Mouse (Mus musculus): ENCODE results near the gene Fn3krp. TPM values are rescaled to one million over a fixed set of nuclear protein-coding genes. Genes with fewer than 3 reads are reported as not detected.

Fn3krp gene
- polyA plus RNA-seq, 1 experiment from 2014 or later, result 8.6 TPM

DNA sequence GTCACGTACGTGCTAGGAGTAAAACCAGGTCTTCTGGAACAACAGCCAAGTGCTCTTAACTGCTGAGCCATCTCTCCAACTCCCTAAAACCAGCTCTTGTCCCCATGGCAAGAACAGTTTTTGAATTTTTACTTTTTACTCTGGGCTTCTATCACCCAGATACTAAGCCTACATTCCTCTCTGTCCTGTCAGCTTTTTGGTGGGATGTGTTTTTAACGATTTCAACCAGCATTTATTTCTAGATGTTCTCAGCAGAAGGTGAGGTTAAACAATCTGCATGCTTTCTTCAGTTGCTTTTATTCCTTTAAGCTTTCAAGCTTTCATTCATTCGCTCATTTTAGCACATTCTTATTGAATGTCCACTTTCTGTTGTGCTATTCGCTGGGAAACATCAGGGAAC is 3.2 kb upstream of the Fn3krp start:
- WGBS, result 88% methylated on average over 5 of the region's 5 CpGs
- H3K9me3 ChIP-seq, result no peaks in the 10 kb centered on the region
- no peak overlapping the region for H3K9ac ChIP-seq
- no peaks in the 10 kb centered on the region for H3K27me3 ChIP-seq
- H3K4me3 ChIP-seq, result no peak overlapping the region
- peaks cover 3% of the 10 kb centered on the region; the same call in 1 of the 2 replicates for H3K4me1 ChIP-seq
- H3K27ac ChIP-seq, result no peak overlapping the region
- H3K36me3 ChIP-seq, result no peaks in the 10 kb centered on the region
- no peak overlapping the region for H3K4me2 ChIP-seq (replicated peaks)
- ATAC-seq (ENCODE audit: insufficient number of reproducible peaks, insufficient read depth, low FRiP score, low TSS enrichment), result no peak

DNA sequence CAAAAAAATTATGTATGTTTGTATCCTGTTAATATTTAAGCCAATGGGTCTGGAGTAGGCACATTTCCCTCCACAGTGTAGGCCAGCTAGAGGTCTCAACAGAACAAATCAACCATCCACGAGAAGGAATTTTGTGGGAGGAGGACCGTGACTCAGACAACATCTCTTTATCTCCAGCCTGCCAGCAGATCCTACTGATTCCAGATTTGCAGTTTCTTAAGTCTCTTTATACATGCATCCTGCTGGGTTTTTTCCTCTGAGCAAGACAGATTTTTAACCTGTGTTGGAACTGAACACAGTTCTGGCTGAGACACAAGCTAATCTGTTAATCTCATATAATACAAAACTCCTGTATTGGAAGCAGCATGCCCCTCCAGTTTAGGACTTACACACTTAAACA is 2.3 kb upstream of the Fn3krp start:
- 56% methylated on average over 2 of the region's 2 CpGs for WGBS
- H3K4me1 ChIP-seq, result peaks cover 3% of the 10 kb centered on the region; the same call in 1 of the 2 replicates
- no peak overlapping the region for H3K4me2 ChIP-seq (replicated peaks)
- ATAC-seq (ENCODE audit: insufficient number of reproducible peaks, insufficient read depth, low FRiP score, low TSS enrichment), result no peak
- no peaks in the 10 kb centered on the region for H3K9me3 ChIP-seq
- no peaks in the 10 kb centered on the region for H3K36me3 ChIP-seq
- H3K9ac ChIP-seq, result no peak overlapping the region
- H3K27me3 ChIP-seq, result no peaks in the 10 kb centered on the region
- H3K27ac ChIP-seq, result no peak overlapping the region
- no peak overlapping the region for H3K4me3 ChIP-seq

DNA sequence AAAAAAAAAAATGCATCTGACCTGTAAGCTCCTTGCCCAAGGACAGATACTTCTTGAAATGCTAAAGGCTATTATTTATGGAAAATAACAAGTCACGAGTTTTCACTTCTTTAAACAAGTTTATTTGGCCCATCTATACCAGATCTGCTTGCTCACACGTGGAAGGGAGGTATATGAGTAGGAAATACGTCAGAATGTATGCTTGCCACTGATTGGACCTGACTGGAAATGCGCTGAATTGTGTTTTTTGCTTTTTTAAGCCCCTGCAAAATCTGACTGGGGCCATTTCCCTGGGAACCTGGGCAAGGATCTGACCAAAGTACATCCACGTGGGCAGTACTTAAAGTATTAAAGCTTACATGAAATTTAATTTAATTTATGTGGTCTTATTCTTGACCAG is 822 bp upstream of the Fn3krp start:
- H3K4me2 ChIP-seq (replicated peaks), result peak overlapping the region; percentile 68
- H3K4me1 ChIP-seq, result peaks cover 3% of the 10 kb centered on the region; the same call in 1 of the 2 replicates
- 46% methylated on average over 5 of the region's 5 CpGs for WGBS
- H3K27ac ChIP-seq, result peak overlapping the region; percentile 73; the same call in 1 of the 2 replicates
- no peak for ATAC-seq (ENCODE audit: insufficient number of reproducible peaks, insufficient read depth, low FRiP score, low TSS enrichment)
- no peak overlapping the region for H3K9ac ChIP-seq
- H3K36me3 ChIP-seq, result no peaks in the 10 kb centered on the region
- H3K9me3 ChIP-seq, result no peaks in the 10 kb centered on the region
- no peaks in the 10 kb centered on the region for H3K27me3 ChIP-seq
- H3K4me3 ChIP-seq, result peak overlapping the region; percentile 59; the same call in 1 of the 2 replicates

DNA sequence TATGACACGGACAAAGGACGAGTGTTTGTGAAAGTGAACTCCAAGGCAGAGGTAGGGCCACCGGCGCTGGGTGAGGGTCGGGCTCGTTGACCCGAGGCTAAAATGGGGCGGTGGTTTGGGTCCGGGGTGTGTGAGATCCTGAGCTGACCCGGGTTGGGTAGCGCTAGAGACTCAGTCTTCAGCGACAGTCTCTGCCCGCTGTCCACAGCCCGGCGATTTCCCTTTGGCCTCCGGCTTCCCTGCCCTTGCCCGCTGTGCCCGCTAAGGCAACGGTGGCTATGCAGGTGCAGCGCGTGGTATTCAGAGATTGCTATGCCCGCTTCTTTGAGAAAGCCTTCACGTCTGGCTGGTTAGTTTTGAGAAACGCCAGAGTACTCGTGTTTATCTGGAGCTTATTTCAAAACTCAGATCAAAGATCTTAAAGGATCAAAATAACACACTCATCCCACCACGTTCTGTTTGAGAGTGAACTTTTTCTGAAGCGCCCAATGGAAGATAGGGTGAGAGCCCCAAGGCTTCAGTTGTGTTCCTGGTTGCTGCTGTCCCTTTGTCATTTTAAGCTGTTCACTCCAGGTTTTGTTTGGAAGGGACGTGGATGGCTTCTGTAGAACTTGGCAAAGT is 462 bp downstream of the Fn3krp start:
- H3K9me3 ChIP-seq, result no peaks in the 10 kb centered on the region
- H3K27ac ChIP-seq, result peak overlapping the region; percentile 73
- peaks cover 3% of the 10 kb centered on the region; the same call in 1 of the 2 replicates for H3K4me1 ChIP-seq
- ATAC-seq (ENCODE audit: insufficient number of reproducible peaks, insufficient read depth, low FRiP score, low TSS enrichment), result peak; percentile 58; the same call in 1 of the 2 replicates
- peak overlapping the region; percentile 57 for H3K9ac ChIP-seq
- H3K27me3 ChIP-seq, result no peaks in the 10 kb centered on the region
- H3K4me3 ChIP-seq, result peak overlapping the region; percentile 59
- 1% methylated on average over 28 of the region's 28 CpGs for WGBS
- peaks cover 4% of the 10 kb centered on the region; the same call in 1 of the 2 replicates for H3K36me3 ChIP-seq
- peak overlapping the region; percentile 68 for H3K4me2 ChIP-seq (replicated peaks)

DNA sequence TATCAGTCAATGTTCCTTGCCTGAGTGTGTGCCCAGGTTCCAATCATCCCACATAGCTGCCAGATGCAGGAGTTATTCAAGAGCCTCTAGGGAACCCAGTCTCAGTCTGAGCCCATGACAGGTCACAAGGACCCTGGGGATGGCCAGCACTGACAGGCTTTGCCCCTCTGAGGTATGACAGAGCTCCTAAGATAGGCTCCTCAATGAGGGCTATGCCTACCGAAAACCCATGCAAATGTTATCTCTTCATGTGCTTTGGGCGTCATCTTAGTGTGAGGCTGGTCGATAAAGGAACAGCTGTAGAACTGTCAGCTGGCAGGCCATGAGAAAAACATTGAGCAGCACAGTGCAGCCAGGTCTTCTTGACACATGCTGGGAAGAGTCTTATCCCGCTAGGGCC is 12.2 kb downstream of the Fn3krp start:
- H3K27ac ChIP-seq, result no peak overlapping the region
- no peaks in the 10 kb centered on the region for H3K9me3 ChIP-seq
- peaks cover 11% of the 10 kb centered on the region for H3K4me1 ChIP-seq
- H3K4me3 ChIP-seq, result no peak overlapping the region
- 81% methylated on average over 4 of the region's 4 CpGs for WGBS
- no peak for ATAC-seq (ENCODE audit: insufficient number of reproducible peaks, insufficient read depth, low FRiP score, low TSS enrichment)
- H3K36me3 ChIP-seq, result peaks cover 16% of the 10 kb centered on the region
- H3K4me2 ChIP-seq (replicated peaks), result no peak overlapping the region
- H3K9ac ChIP-seq, result no peak overlapping the region
- H3K27me3 ChIP-seq, result no peaks in the 10 kb centered on the region

DNA sequence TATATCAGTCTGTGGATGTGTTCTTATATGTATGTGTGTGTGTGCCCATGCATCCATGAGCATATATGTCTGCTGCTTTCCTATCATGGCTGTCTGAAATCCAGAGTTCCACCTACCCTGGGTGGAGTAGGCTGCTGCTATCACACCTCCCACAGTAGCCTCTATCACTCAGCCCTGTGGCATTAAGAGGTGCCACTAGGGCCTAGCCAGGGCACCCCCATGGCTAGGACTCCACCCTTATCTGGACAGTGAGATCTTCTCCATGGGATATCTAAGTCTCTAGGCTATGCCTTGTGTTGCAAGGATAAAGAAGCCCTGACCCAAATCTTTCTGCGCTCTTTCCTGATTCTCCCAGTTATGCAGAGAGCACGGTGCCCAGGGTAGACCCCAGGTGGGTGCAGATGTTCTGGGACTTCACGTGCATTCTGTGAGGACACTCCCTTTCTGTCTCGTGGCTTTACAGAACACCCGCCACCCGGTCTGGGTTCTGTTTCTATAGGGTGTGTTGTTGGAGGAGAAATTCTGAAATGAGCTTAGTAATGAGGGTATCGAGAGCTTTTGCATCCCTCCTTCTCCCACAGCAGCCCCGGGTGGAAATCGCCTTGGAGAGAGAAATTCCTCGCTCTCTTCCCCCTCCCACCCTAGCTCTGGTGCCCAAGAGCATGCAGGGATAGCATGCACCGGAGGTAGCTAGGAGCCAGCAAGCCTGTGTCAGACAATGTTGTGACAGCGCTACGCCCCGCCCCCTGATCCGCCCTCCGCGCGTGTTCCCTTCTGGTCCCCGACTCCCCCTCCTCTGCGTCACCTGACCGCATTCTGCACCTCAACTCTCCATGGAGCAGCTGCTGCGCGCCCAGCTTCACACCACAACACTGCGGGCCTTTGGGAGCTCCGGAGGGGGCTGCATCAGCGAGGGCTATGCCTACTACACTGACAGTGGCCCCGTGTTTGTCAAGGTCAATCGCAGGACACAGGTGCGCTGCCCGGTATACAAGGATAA is 13.3 kb downstream of the Fn3krp start, which contains the start of gene Fn3k:
Gene Fn3k, plus strand, starts transcription at position 758 of the 1,000 bp plus-strand sequence.
- Histone ChIP-seq H3K27ac (0 out of 2 replicates have a peak within 1 kb of the TSS, but pooled peaks have one; percentile 5), H3K36me3 (peaks cover 10% of the 10 kb centered on the region), H3K4me1 (peaks cover 11% of the 10 kb centered on the region), H3K9ac (peak within 1 kb of the TSS; percentile 17; the same call in 1 of the 2 replicates), H3K9me3 (no peaks in the 10 kb centered on the region), H3K4me3 (peak within 1 kb of the TSS; percentile 38), H3K4me2 (replicated peaks) (peak within 1 kb of the TSS; percentile 79), H3K27me3 (no peaks in the 10 kb centered on the region)
- 9% methylated on average over 29 of the region's 30 CpGs for WGBS
- peak; percentile 89 for ATAC-seq (ENCODE audit: insufficient number of reproducible peaks, insufficient read depth, low FRiP score, low TSS enrichment)

DNA sequence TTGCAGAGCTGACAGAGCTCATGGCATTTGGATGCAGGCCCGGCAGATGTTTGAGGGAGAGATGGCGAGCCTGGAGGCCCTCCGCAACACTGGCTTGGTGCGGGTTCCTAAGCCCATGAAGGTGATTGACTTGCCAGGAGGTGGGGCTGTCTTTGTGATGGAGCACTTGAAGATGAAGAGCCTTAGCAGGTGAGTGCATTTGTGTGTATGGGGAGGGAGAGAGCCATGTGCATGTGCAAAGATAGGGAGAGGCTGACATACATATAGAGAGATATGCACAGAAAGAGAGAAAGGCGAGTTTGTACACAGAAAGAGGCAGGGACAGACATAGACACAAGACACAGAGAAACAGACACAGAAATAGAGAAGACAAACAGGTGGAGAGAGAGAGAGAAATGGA is 16.0 kb downstream of the Fn3krp start:
- peaks cover 11% of the 10 kb centered on the region for H3K4me1 ChIP-seq
- no peaks in the 10 kb centered on the region for H3K27me3 ChIP-seq
- no peak overlapping the region for H3K9ac ChIP-seq
- H3K4me3 ChIP-seq, result no peak overlapping the region
- H3K27ac ChIP-seq, result no peak overlapping the region
- no peaks in the 10 kb centered on the region for H3K9me3 ChIP-seq
- WGBS, result 69% methylated on average over 5 of the region's 5 CpGs
- 0 out of 2 replicates have a peak, but pooled peaks cover 3% of the 10 kb centered on the region for H3K36me3 ChIP-seq
- ATAC-seq (ENCODE audit: insufficient number of reproducible peaks, insufficient read depth, low FRiP score, low TSS enrichment), result no peak
- H3K4me2 ChIP-seq (replicated peaks), result no peak overlapping the region

DNA sequence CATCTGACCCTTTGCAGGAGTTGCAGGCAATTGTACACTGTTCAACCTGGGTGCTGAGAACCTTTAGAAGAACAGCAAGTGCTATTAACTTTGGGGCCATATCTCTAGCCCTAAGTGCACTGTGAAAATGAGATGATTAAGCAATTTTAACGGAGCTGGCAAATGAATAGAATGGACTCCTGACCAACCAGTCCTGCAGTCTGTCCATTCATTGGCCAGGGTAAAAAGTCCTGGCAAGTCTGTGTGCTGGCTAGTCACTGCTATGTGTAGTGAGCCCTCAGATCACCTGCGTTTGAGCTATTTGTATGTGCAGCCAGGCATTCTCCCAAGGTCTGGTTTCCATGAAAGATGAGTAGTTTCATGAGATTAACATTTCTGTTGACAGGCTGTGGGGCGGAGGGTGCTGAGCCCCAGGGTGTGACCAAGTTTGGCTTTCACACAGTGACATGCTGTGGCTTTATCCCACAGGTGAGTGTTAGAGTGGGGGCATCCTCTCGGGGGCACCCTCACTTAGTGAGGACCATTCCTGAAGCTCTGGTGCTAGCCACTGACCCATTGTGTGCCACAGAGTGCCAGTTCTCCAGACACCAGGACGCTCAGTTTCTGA is 18.6 kb downstream of the Fn3krp start:
- no peak for ATAC-seq (ENCODE audit: insufficient number of reproducible peaks, insufficient read depth, low FRiP score, low TSS enrichment)
- H3K9me3 ChIP-seq, result no peaks in the 10 kb centered on the region
- 66% methylated on average over 5 of the region's 5 CpGs for WGBS

DNA sequence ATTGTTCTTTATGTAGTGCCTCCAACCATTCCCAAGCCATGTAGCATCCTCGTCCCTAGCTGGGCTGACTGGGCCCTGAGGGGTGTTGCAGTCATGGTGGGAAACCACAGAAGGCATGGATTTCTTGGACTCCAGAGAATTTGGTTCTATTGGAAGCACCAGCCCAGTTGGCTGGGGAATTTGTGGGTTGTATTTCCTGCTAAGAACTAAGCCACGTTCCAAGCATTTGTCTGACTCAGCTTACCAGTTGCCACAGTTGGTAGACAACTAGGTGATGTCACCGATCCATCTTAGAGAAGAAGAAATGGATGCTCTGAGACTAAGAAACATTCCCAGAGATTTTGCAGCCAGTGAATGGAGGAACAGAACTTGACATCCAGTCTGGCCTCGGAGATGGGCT is 20.5 kb downstream of the Fn3krp start:
- no peak for ATAC-seq (ENCODE audit: insufficient number of reproducible peaks, insufficient read depth, low FRiP score, low TSS enrichment)
- H3K27me3 ChIP-seq, result no peaks in the 10 kb centered on the region
- H3K4me1 ChIP-seq, result no peaks in the 10 kb centered on the region
- H3K4me2 ChIP-seq (replicated peaks), result no peak overlapping the region
- H3K9ac ChIP-seq, result no peak overlapping the region
- H3K27ac ChIP-seq, result no peak overlapping the region
- H3K36me3 ChIP-seq, result no peaks in the 10 kb centered on the region
- H3K4me3 ChIP-seq, result no peak overlapping the region
- 87% methylated on average over 4 of the region's 4 CpGs for WGBS
- no peaks in the 10 kb centered on the region for H3K9me3 ChIP-seq

More for the DNA sequence above, 18.6 kb downstream of the Fn3krp start:
- Histone ChIP-seq H3K27ac (no peak overlapping the region), H3K4me1 (peaks cover 4% of the 10 kb centered on the region; the same call in 1 of the 2 replicates), H3K4me2 (replicated peaks) (no peak overlapping the region), H3K4me3 (no peak overlapping the region), H3K36me3 (no peaks in the 10 kb centered on the region), H3K27me3 (no peaks in the 10 kb centered on the region), H3K9ac (no peak overlapping the region)

DNA sequence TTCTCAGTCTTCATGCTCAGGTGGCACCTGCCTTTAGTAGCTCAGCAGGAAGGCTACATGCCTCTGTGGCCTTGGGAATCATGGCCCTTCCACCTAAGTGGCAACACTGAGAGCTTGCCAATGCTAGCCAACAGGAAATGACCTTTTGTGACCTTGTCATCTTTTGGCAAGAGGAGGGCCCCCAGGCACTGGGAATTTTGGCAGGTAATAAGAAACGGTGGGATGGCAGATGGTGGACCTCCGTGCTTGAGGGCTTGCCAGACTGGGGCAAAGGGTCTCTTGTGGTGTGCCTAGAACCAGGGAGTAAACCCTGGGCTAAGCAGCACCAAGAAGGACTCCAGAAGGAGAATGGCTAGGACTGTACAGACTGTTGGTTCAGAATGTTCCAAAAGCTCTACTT is 20.9 kb downstream of the Fn3krp start:
- H3K27ac ChIP-seq, result no peak overlapping the region
- no peaks in the 10 kb centered on the region for H3K36me3 ChIP-seq
- H3K4me3 ChIP-seq, result no peak overlapping the region
- no peak for ATAC-seq (ENCODE audit: insufficient number of reproducible peaks, insufficient read depth, low FRiP score, low TSS enrichment)
- no peak overlapping the region for H3K4me2 ChIP-seq (replicated peaks)
- WGBS, result 34% methylated on average over 2 of the region's 2 CpGs
- no peaks in the 10 kb centered on the region for H3K4me1 ChIP-seq
- no peaks in the 10 kb centered on the region for H3K9me3 ChIP-seq
- H3K27me3 ChIP-seq, result no peaks in the 10 kb centered on the region
- no peak overlapping the region for H3K9ac ChIP-seq

DNA sequence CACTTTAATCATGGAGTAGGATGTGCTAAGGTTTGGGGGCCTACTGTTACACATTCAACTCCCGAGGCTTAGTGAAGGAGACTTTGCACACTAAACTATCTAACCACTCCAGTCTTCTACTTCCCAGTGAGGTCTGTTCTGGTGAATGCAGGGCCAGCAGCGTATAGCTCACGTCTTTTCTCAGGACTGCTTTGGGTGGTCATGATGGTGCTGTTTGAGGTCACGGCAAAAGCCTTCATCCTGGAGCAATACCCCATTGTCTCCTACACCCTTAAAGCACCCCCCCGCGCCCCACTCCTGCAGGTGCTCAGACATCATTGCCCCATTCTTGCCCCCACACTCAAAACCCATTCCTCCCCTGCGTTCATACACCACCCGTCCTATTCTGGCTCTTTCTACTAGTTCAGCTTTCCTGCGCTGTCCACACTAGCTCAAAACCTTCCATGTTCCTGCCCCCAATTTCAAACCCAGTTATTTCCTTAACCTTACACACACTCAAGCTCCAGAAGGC is 30.1 kb downstream of the Fn3krp start:
- H3K4me3 ChIP-seq, result peak overlapping the region; percentile 92
- H3K27ac ChIP-seq, result no peak overlapping the region
- no peaks in the 10 kb centered on the region for H3K9me3 ChIP-seq
- H3K4me1 ChIP-seq, result peaks cover 10% of the 10 kb centered on the region; the same call in 1 of the 2 replicates
- 26% methylated on average over 9 of the region's 9 CpGs for WGBS
- H3K4me2 ChIP-seq (replicated peaks), result peak overlapping the region; percentile 76
- 0 out of 2 replicates have a peak, but pooled peaks cover 6% of the 10 kb centered on the region for H3K36me3 ChIP-seq
- no peaks in the 10 kb centered on the region for H3K27me3 ChIP-seq
- ATAC-seq (ENCODE audit: insufficient number of reproducible peaks, insufficient read depth, low FRiP score, low TSS enrichment), result no peak
- H3K9ac ChIP-seq, result no peak overlapping the region

Data from embryonic facial prominence, embryonic 12.5 days (tissue).